Mouse (Mus musculus) MEL (cell line): ENCODE results near the gene Macrod1. TPM values are rescaled to one million over a fixed set of nuclear protein-coding genes. Genes with fewer than 3 reads are reported as not detected.
"Not testable (repeated sequence)": the region's sequence is repeated elsewhere in the genome, so short reads cannot be mapped to it uniquely, and the experiment has no call there.

Source experiments
- DNase-seq: peaks from one replicate; pipeline ENCODE4 v3.0.0; 2011; ENCODE audit warnings: low read depth, low spot score
- H3K27ac ChIP-seq: 2 replicates; pipeline ENCODE4 v1.5.1; 2012; ENCODE audit warnings: low read depth, mild to moderate bottlenecking, control low read depth, low read length, moderate library complexity; ENCODE audit not compliant: control insufficient read depth
- H3K27me3 ChIP-seq, 2 experiments: fragments of 150-350 bp in 1 of 2; sonication (generic) in 1 of 2; 2 replicates each; pipeline ENCODE4 v1.6.1; 2012; ENCODE audit warnings: low read length in 2 of 2, mild to moderate bottlenecking in 2 of 2, improper control_type of control experiment in 1 of 2, moderate library complexity in 1 of 2; ENCODE audit not compliant: insufficient read depth in 2 of 2, control insufficient read depth in 1 of 2
- H3K36me3 ChIP-seq, 2 experiments: 2 replicates each; pipeline ENCODE4 v1.6.1; 2012 to 2014; ENCODE audit warnings: low read length in 2 of 2, improper control_type of control experiment in 1 of 2, inconsistent platforms in 1 of 2, mild to moderate bottlenecking in 1 of 2; ENCODE audit not compliant: insufficient read depth in 2 of 2, control insufficient read depth in 1 of 2
- H3K4me1 ChIP-seq, 2 experiments: fragments of 150-350 bp in 1 of 2; sonication (generic) in 1 of 2; 2 replicates each; pipeline ENCODE4 v1.6.1; 2012; ENCODE audit warnings: low read length in 2 of 2, improper control_type of control experiment in 1 of 2, mild to moderate bottlenecking in 1 of 2; ENCODE audit not compliant: insufficient read depth in 2 of 2, control insufficient read depth in 1 of 2
- H3K4me3 ChIP-seq, 2 experiments: fragments of 150-350 bp in 1 of 2; sonication (generic) in 1 of 2; 2 replicates each; pipeline ENCODE4 v1.5.1; 2012; ENCODE audit warnings: low read depth in 2 of 2, low read length in 2 of 2, mild to moderate bottlenecking in 2 of 2, moderate library complexity in 2 of 2, control low read depth in 1 of 2, improper control_type of control experiment in 1 of 2; ENCODE audit not compliant: control insufficient read depth in 1 of 2, insufficient read depth in 1 of 2
- H3K79me2 ChIP-seq: 2 replicates; pipeline ENCODE4 v1.6.1; 2012; ENCODE audit warnings: mild to moderate bottlenecking, low read length, moderate library complexity; ENCODE audit not compliant: control insufficient read depth, poor library complexity, insufficient read depth
- H3K9ac ChIP-seq: 2 replicates; pipeline ENCODE4 v1.6.1; 2012; ENCODE audit warnings: low read depth, mild to moderate bottlenecking, control low read depth, low read length, moderate library complexity; ENCODE audit not compliant: control insufficient read depth, poor library complexity, severe bottlenecking
- H3K9me3 ChIP-seq: fragments of 150-350 bp; sonication (generic); replicated peaks from 2 replicates; pipeline ENCODE4 v1.6.1; 2012; ENCODE audit warnings: mild to moderate bottlenecking, low read length, improper control_type of control experiment, moderate library complexity; ENCODE audit not compliant: insufficient read depth
- CHD2 ChIP-seq: IDR thresholded peaks from 2 replicates; pipeline ENCODE4 v1.6.1; 2011; ENCODE audit warnings: low read length, improper control_type of control experiment
- CTCF ChIP-seq, 3 experiments: IDR thresholded peaks in 2 of 3; conservative IDR thresholded peaks in 1 of 3; 2 replicates each; pipeline ENCODE4 v1.5.1; 2011 to 2012; ENCODE audit warnings: low read length in 3 of 3, low read depth in 2 of 3, mild to moderate bottlenecking in 2 of 3, improper control_type of control experiment in 1 of 3, inconsistent platforms in 1 of 3, mixed read lengths in 1 of 3, moderate library complexity in 1 of 3; ENCODE audit not compliant: control insufficient read depth in 1 of 3, insufficient read depth in 1 of 3, poor library complexity in 1 of 3, severe bottlenecking in 1 of 3
- EP300 ChIP-seq, 2 experiments: IDR thresholded peaks; 2 replicates each; pipeline ENCODE4 v1.6.1; 2011; ENCODE audit warnings: improper control_type of control experiment in 2 of 2, low read length in 2 of 2, low read depth in 1 of 2, mild to moderate bottlenecking in 1 of 2
- ETS1 ChIP-seq: IDR thresholded peaks from 2 replicates; pipeline ENCODE4 v1.6.1; 2012; ENCODE audit warnings: low read depth, mild to moderate bottlenecking, inconsistent platforms, low read length, improper control_type of control experiment, moderate library complexity
- GATA1 ChIP-seq: IDR thresholded peaks from 2 replicates; pipeline ENCODE4 v1.6.1; 2011; ENCODE audit warnings: low read depth, low read length, improper control_type of control experiment
- HCFC1 ChIP-seq: IDR thresholded peaks from 2 replicates; pipeline ENCODE4 v1.6.1; 2012; ENCODE audit warnings: low read depth, mild to moderate bottlenecking, inconsistent platforms, low read length, improper control_type of control experiment, moderate library complexity
- MAFK ChIP-seq: IDR thresholded peaks from 2 replicates; pipeline ENCODE4 v1.6.1; 2011; ENCODE audit warnings: low read depth, mild to moderate bottlenecking, low read length, improper control_type of control experiment, borderline replicate concordance
- MAZ ChIP-seq: IDR thresholded peaks from 2 replicates; pipeline ENCODE4 v1.6.1; 2012; ENCODE audit warnings: low read depth, mild to moderate bottlenecking, inconsistent platforms, low read length, improper control_type of control experiment
- MEF2A ChIP-seq: IDR thresholded peaks from 2 replicates; pipeline ENCODE4 v1.6.1; 2014; ENCODE audit warnings: low read depth, mild to moderate bottlenecking, inconsistent platforms, low read length, improper control_type of control experiment; ENCODE audit not compliant: poor library complexity, insufficient replicate concordance, severe bottlenecking; ENCODE audit errors: extremely low read depth
- MXI1 ChIP-seq: IDR thresholded peaks from 2 replicates; pipeline ENCODE4 v1.6.1; 2011; ENCODE audit warnings: mild to moderate bottlenecking, low read depth, low read length, improper control_type of control experiment
- MYC ChIP-seq: IDR thresholded peaks from 2 replicates; pipeline ENCODE4 v1.6.1; 2011; ENCODE audit warnings: low read depth, mild to moderate bottlenecking, low read length, improper control_type of control experiment, moderate library complexity
- NELFE ChIP-seq: IDR thresholded peaks from 2 replicates; pipeline ENCODE4 v1.6.1; 2011; ENCODE audit warnings: low read depth, low read length, improper control_type of control experiment
- POLR2AphosphoS2 ChIP-seq: IDR thresholded peaks from 2 replicates; pipeline ENCODE4 v1.6.1; 2011; ENCODE audit warnings: low read length, improper control_type of control experiment
- SIN3A ChIP-seq: IDR thresholded peaks from 2 replicates; pipeline ENCODE4 v1.6.1; 2012; ENCODE audit warnings: low read length, improper control_type of control experiment, inconsistent platforms
- SMC3 ChIP-seq: IDR thresholded peaks from 2 replicates; pipeline ENCODE4 v1.6.1; 2011; ENCODE audit warnings: low read depth, low read length, improper control_type of control experiment
- TBP ChIP-seq: IDR thresholded peaks from 2 replicates; pipeline ENCODE4 v1.8.0; 2011; ENCODE audit warnings: low read depth, low read length, improper control_type of control experiment
- UBTF ChIP-seq: IDR thresholded peaks from 2 replicates; pipeline ENCODE4 v1.6.1; 2012; ENCODE audit warnings: low read depth, mild to moderate bottlenecking, inconsistent platforms, low read length, improper control_type of control experiment, moderate library complexity, borderline replicate concordance; ENCODE audit not compliant: insufficient read depth
- ZMIZ1 ChIP-seq: IDR thresholded peaks from 2 replicates; pipeline ENCODE4 v1.6.1; 2012; ENCODE audit warnings: low read depth, mild to moderate bottlenecking, inconsistent platforms, low read length, improper control_type of control experiment, moderate library complexity
- ZNF384 ChIP-seq: IDR thresholded peaks from 2 replicates; pipeline ENCODE4 v1.6.1; 2012; ENCODE audit warnings: low read depth, mild to moderate bottlenecking, inconsistent platforms, low read length, improper control_type of control experiment
- polyA plus RNA-seq, 2 experiments: library from polyadenylated mRNA; stranded (reverse) in 1 of 2; unstranded in 1 of 2; fragments of >175 nt in 1 of 2; fragments of >200 nt in 1 of 2; gene quantifications; 2 replicates each; pipeline versions ENCODE4 v1.2.1 to v1.2.4; 2012; ENCODE audit warnings: low replicate concordance in 2 of 2, low read depth in 1 of 2; ENCODE audit not compliant: insufficient read length in 2 of 2, insufficient read depth in 1 of 2, missing spikeins in 1 of 2
- total RNA-seq: library from RNA; depleted of rRNA; stranded (reverse); fragments of 300-350 nt; gene quantifications from 2 replicates; pipeline ENCODE4 v1.2.3, GENCODE M21; 2012

Gene Macrod1
- total and polyA plus RNA-seq, 3 experiments = 4.5 to 15.7 TPM; not detected in 1

GRCm38 (mm10) chr19:7075336-7075735 is 18.7 kb downstream of the Macrod1 start:
- DNase-seq, H3K9me3 ChIP-seq, H3K9ac ChIP-seq, H3K27ac ChIP-seq, H3K79me2 ChIP-seq, H3K27me3 ChIP-seq, H3K36me3 ChIP-seq, H3K4me3 ChIP-seq, H3K4me1 ChIP-seq: not testable (repeated sequence)

- no peak for DNase-seq
- no peaks in the 10 kb centered on the region for H3K79me2 ChIP-seq
- H3K27ac ChIP-seq = no peak overlapping the region
- no peak overlapping the region for H3K9ac ChIP-seq
- no peaks in the 10 kb centered on the region for H3K4me1 ChIP-seq
- H3K9me3 ChIP-seq = no peaks in the 10 kb centered on the region
- H3K36me3 ChIP-seq = no peaks in the 10 kb centered on the region
- H3K27me3 ChIP-seq = no peaks in the 10 kb centered on the region
- no peak overlapping the region for H3K4me3 ChIP-seq
- TF ChIP-seq EP300 (IDR thresholded peaks at IDR 0.05; ENCODE audit: low read depth in 1 of 2, low read length in 2 of 2) (no peak), ETS1 (no peak), GATA1 (no peak), MYC (no peak)
Observed at GRCm38 (mm10) chr19:7077666-7078065, 21.1 kb downstream of the Macrod1 start.

- Histone ChIP-seq H3K4me3 (no peak overlapping the region), H3K4me1 (no peaks in the 10 kb centered on the region), H3K27ac (no peak overlapping the region), H3K27me3 (no peaks in the 10 kb centered on the region), H3K9me3 (no peaks in the 10 kb centered on the region), H3K36me3 (no peaks in the 10 kb centered on the region), H3K79me2 (no peaks in the 10 kb centered on the region), H3K9ac (no peak overlapping the region)
- no peak for DNase-seq
- TF ChIP-seq ZNF384 = no peak
- no peak for TF ChIP-seq POLR2AphosphoS2
- no peak for TF ChIP-seq MYC
- no peak for TF ChIP-seq CHD2
Observed at GRCm38 (mm10) chr19:7078271-7078670, 21.7 kb downstream of the Macrod1 start.

DNA sequence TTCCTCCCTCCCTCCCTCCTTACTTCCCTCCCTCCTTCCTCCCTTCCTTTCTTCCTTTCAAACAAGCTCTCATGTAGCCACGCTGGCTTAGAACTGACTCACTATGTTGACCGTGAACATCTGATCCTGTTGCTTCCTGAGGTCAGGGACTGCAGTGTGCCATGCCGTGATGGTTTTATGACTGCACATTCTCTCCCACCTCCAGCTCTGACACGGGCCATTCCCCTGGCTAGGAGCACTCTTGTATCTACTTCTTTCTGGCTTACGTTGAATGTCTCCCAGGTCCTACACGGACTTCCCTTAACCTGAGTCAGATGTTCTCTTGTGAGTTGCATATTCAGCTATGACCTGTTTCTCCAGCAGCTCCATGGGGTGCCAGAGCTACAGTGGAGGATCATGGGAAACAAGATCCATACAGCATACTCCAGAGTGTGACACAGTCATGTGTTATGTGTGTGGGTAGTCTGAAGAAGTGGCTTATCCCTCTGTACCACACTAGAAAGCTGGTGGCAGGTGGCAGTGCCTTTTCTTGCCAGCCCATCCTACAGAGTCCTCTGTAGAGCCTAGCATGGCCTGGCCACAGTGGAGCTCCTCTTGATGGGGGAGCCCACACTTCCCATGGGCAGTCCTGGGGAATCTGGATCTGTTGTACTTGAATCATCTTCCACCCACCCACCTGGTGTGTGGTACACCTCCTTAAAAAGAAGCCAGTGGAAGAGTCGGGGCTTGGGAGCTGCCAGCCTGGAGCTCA is 25.1 kb downstream of the Macrod1 start:
- Histone ChIP-seq H3K4me3 (no peak overlapping the region), H3K9me3 (no peaks in the 10 kb centered on the region), H3K79me2 (no peaks in the 10 kb centered on the region), H3K36me3 (no peaks in the 10 kb centered on the region), H3K27me3 (no peaks in the 10 kb centered on the region), H3K4me1 (no peaks in the 10 kb centered on the region), H3K27ac (no peak overlapping the region), H3K9ac (no peak overlapping the region)
- no peak for DNase-seq
- TF ChIP-seq MAFK = no peak
- TF ChIP-seq TBP = no peak
- TF ChIP-seq ZMIZ1 = no peak
- TF ChIP-seq SMC3 = no peak
- no peak for TF ChIP-seq POLR2AphosphoS2
- TF ChIP-seq MYC = no peak
- TF ChIP-seq NELFE = no peak
- TF ChIP-seq UBTF = no peak
- TF ChIP-seq EP300 (IDR thresholded peaks at IDR 0.05; ENCODE audit: low read depth in 1 of 2, low read length in 2 of 2) = no peak
- TF ChIP-seq MEF2A = no peak
- TF ChIP-seq MXI1 = no peak
- no peak for TF ChIP-seq SIN3A
- no peak for TF ChIP-seq HCFC1
- TF ChIP-seq CHD2 = no peak
- TF ChIP-seq ETS1 = no peak
- TF ChIP-seq CTCF (IDR thresholded peaks at IDR 0.05 in 2 of 3, conservative IDR thresholded peaks at IDR 0.05 in 1 of 3; ENCODE audit: control insufficient read depth in 1 of 3, insufficient read depth in 1 of 3, low read depth in 2 of 3, low read length in 3 of 3, poor library complexity in 1 of 3, severe bottlenecking in 1 of 3) = no peak
- no peak for TF ChIP-seq MAZ
